Mouse (Mus musculus): ENCODE results near the gene Midn. TPM values are rescaled to one million over a fixed set of nuclear protein-coding genes. Genes with fewer than 3 reads are reported as not detected.
A peak's percentile ranks its signal among the peaks of the same experiment; 100 is the strongest.

Gene Midn
- 3.0 and 3.3 TPM in 2 replicates for polyA plus RNA-seq (2015; fragmentation: Nextera tagmentation; extraction: Ambion mirVana)

- H3K4me3 ChIP-seq (replicated peaks), result peak within 1 kb of the TSS; percentile 91
- H3K9ac ChIP-seq, result peak within 1 kb of the TSS; percentile 90
- peak within 1 kb of the TSS; percentile 98 for H3K27ac ChIP-seq
- H3K4me1 ChIP-seq (replicated peaks), result peaks cover 88% of the 10 kb centered on the region
- no peaks in the 10 kb centered on the region for H3K27me3 ChIP-seq
- H3K4me2 ChIP-seq, result peak within 1 kb of the TSS; percentile 99
- ATAC-seq (ENCODE audit: low read depth), result peak; percentile 33
- DNase-seq, result peak; percentile 70
- H3K9me3 ChIP-seq (replicated peaks), result no peaks in the 10 kb centered on the region
- peaks cover 70% of the 10 kb centered on the region for H3K36me3 ChIP-seq
- under 1% methylated on average over 36 of the region's 42 CpGs for WGBS (ENCODE audit: insufficient replicate concordance)
Observed at GRCm38 (mm10) chr10:80147719-80148601, at the start of gene Midn. Midn (plus strand) TSS chr10:80148272.

DNA sequence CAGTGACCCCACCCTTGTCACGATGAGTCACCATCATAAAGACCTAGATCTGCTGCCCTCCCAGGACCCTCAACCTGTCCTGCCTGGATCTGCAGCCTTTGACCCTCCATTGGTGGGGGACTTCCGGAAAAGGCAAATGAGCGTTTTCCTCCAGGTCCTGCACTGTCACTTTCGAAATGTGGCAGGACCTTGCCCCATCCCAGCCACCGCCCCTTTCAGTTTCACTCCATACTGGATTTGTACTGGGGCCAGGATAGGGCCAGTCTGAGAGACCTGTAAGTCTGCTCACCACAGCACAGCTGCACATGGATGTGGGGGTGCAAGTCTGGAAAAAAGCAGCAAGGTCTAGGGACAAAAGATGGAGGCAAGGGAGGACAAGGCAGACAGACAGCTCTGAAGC is 49.4 kb upstream of the Midn start:
- peak overlapping the region; percentile 88 for H3K27ac ChIP-seq
- H3K4me3 ChIP-seq (replicated peaks), result no peak overlapping the region; the same call in 1 of the 2 replicates
- H3K4me1 ChIP-seq (replicated peaks), result peaks cover 93% of the 10 kb centered on the region
- ATAC-seq (ENCODE audit: low read depth) (no peak), DNase-seq (no peak)
- H3K4me2 ChIP-seq, result peak overlapping the region; percentile 40
- no peaks in the 10 kb centered on the region for H3K9me3 ChIP-seq (replicated peaks)
- H3K27me3 ChIP-seq, result no peaks in the 10 kb centered on the region
- H3K9ac ChIP-seq, result peak overlapping the region; percentile 52
- 61% methylated on average over 5 of the region's 5 CpGs for WGBS (ENCODE audit: insufficient replicate concordance)
- 0 out of 2 replicates have a peak, but pooled peaks cover 9% of the 10 kb centered on the region for H3K36me3 ChIP-seq

DNA sequence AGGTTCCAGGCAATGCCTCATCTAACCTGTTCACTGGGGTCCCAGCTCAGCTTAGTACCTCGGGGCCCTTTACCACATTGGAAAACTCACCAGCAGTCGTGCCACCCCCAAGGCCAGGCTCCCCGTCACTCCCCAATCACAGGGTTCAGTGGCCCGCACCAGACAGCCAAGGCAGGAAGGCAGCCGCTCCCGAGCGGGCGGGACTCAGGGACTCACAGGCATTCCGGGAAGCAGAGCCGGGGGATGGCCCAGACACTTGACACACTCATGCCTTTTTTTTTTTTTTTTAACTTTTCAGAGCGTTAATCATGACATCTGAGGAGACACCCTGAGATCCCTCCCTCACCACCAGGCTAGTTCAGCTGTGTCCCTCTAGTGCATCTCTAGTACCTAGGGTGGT is 47.1 kb upstream of the Midn start:
- ATAC-seq (ENCODE audit: low read depth) (no peak), DNase-seq (no peak)
- peak overlapping the region; percentile 88 for H3K27ac ChIP-seq
- H3K4me1 ChIP-seq (replicated peaks), result peaks cover 93% of the 10 kb centered on the region
- H3K36me3 ChIP-seq, result 0 out of 2 replicates have a peak, but pooled peaks cover 4% of the 10 kb centered on the region
- H3K9me3 ChIP-seq (replicated peaks), result no peaks in the 10 kb centered on the region
- H3K9ac ChIP-seq, result peak overlapping the region; percentile 98
- 46% methylated on average over 11 of the region's 11 CpGs for WGBS (ENCODE audit: insufficient replicate concordance)
- H3K4me3 ChIP-seq (replicated peaks), result peak overlapping the region; percentile 92
- peak overlapping the region; percentile 89 for H3K4me2 ChIP-seq
- H3K27me3 ChIP-seq, result no peaks in the 10 kb centered on the region

GRCm38 (mm10) chr10:80102216-80102915 is 45.7 kb upstream of the Midn start:
- no peaks in the 10 kb centered on the region for H3K27me3 ChIP-seq
- no peaks in the 10 kb centered on the region for H3K9me3 ChIP-seq (replicated peaks)
- H3K4me2 ChIP-seq, result peak overlapping the region; percentile 89
- peak overlapping the region; percentile 92 for H3K4me3 ChIP-seq (replicated peaks)
- H3K4me1 ChIP-seq (replicated peaks), result peaks cover 85% of the 10 kb centered on the region
- H3K27ac ChIP-seq, result peak overlapping the region; percentile 88
- ATAC-seq (ENCODE audit: low read depth) (peak; percentile 76), DNase-seq (peak; percentile 86)
- 0 out of 2 replicates have a peak, but pooled peaks cover 4% of the 10 kb centered on the region for H3K36me3 ChIP-seq
- H3K9ac ChIP-seq, result peak overlapping the region; percentile 98
- WGBS (ENCODE audit: insufficient replicate concordance), result under 1% methylated on average over 48 of the region's 59 CpGs

DNA sequence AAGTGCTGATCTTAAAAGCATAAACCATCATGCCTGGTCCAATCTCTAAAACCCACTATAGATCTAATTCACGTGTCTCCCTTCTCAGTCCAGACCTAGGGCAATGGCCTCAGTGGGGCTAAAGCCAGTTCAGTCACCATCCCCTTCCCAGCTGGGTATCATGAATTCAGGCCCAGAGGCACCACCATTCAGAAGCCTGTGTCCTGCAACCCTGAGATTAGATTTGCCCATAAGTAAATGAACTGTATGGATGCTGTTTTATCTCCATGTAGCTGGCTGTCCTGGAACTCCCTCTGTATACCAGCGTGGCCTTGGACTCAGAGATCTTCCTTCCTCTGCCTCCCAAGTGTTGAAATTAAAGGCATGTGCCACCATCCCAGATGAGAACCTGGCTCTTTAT is 45.0 kb upstream of the Midn start:
- ATAC-seq (ENCODE audit: low read depth) (peak; percentile 69), DNase-seq (peak; percentile 47)
- Histone ChIP-seq H3K4me2 (peak overlapping the region; percentile 89), H3K4me1 (replicated peaks) (peaks cover 84% of the 10 kb centered on the region), H3K27ac (peak overlapping the region; percentile 88), H3K36me3 (0 out of 2 replicates have a peak, but pooled peaks cover 4% of the 10 kb centered on the region), H3K9me3 (replicated peaks) (no peaks in the 10 kb centered on the region), H3K9ac (peak overlapping the region; percentile 98), H3K27me3 (no peaks in the 10 kb centered on the region), H3K4me3 (replicated peaks) (peak overlapping the region; percentile 92)
- WGBS (ENCODE audit: insufficient replicate concordance), result 55% methylated on average over 2 of the region's 2 CpGs

GRCm38 (mm10) chr10:80104181-80104580 is 43.9 kb upstream of the Midn start:
- no peak for DNase-seq
- ATAC-seq (ENCODE audit: low read depth), result no peak
- peaks cover 72% of the 10 kb centered on the region for H3K4me1 ChIP-seq (replicated peaks)
- H3K27ac ChIP-seq, result peak overlapping the region; percentile 88
- H3K27me3 ChIP-seq, result no peaks in the 10 kb centered on the region
- H3K9ac ChIP-seq, result no peak overlapping the region
- 0 out of 2 replicates have a peak, but pooled peaks cover 4% of the 10 kb centered on the region for H3K36me3 ChIP-seq
- H3K9me3 ChIP-seq (replicated peaks), result no peaks in the 10 kb centered on the region
- 71% methylated on average over 3 of the region's 3 CpGs for WGBS (ENCODE audit: insufficient replicate concordance)
- H3K4me3 ChIP-seq (replicated peaks), result no peak overlapping the region
- H3K4me2 ChIP-seq, result no peak overlapping the region

DNA sequence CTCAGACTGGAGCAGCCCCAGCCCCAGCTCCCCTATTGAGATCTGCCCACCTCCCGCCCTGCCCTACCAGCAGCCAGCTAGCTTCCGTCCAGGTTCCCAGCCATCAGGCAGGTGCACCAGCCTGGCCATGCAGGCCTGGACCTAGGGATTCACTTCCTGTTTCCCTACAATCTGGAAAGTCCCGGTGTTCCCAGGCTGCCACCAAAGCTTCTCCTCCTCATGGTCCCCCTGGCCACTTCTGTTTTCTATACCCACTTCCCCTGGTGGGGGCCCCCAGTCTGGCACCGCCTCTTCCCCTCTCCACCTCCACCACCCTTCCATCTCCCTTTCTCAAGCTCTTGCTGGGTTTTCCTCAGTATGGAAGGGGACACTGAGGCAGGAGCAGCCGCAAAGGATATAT is 42.6 kb upstream of the Midn start, which contains the start of gene Sbno2:
Gene Sbno2, minus strand, starts transcription at position 112 of the 400 bp plus-strand sequence.
- peak within 1 kb of the TSS; percentile 8 for H3K4me2 ChIP-seq
- WGBS (ENCODE audit: insufficient replicate concordance), result 65% methylated on average over 5 of the region's 5 CpGs
- H3K4me1 ChIP-seq (replicated peaks), result peaks cover 67% of the 10 kb centered on the region
- peak within 1 kb of the TSS; percentile 88 for H3K27ac ChIP-seq
- no peak for ATAC-seq (ENCODE audit: low read depth)
- DNase-seq, result no peak
- H3K36me3 ChIP-seq, result no peaks in the 10 kb centered on the region
- H3K9ac ChIP-seq, result peak within 1 kb of the TSS; percentile 22
- H3K4me3 ChIP-seq (replicated peaks), result no peak within 1 kb of the TSS
- no peaks in the 10 kb centered on the region for H3K9me3 ChIP-seq (replicated peaks)
- no peaks in the 10 kb centered on the region for H3K27me3 ChIP-seq

GRCm38 (mm10) chr10:80105926-80106325 is 42.1 kb upstream of the Midn start:
- WGBS (ENCODE audit: insufficient replicate concordance), result 60% methylated on average over 5 of the region's 5 CpGs
- H3K9me3 ChIP-seq (replicated peaks), result no peaks in the 10 kb centered on the region
- H3K27ac ChIP-seq, result no peak overlapping the region
- ATAC-seq (ENCODE audit: low read depth), result no peak
- H3K4me3 ChIP-seq (replicated peaks), result no peak overlapping the region
- peaks cover 63% of the 10 kb centered on the region for H3K4me1 ChIP-seq (replicated peaks)
- no peaks in the 10 kb centered on the region for H3K36me3 ChIP-seq
- H3K9ac ChIP-seq, result peak overlapping the region; percentile 17; the same call in 1 of the 2 replicates
- DNase-seq, result no peak
- H3K4me2 ChIP-seq, result peak overlapping the region; percentile 6; the same call in 1 of the 2 replicates
- no peaks in the 10 kb centered on the region for H3K27me3 ChIP-seq

DNA sequence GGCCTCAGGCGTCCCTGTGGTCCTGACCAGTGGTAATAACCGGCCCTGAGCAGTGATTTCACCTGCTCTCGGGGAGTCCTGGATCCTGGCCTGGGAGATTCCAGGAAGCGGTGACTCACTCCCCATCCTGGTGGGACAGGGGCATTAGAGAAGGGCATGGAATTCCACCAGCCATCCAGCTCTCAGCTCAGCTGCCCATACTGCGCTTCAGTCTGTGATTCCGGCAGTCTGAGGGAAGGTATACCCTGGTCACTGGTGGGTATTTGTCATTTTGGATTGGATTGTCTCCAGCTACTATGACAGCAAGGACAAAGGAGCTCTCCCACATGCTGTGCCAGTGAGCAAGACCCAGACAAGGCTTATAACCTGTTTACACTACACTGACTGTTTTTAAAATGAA is 40.4 kb upstream of the Midn start:
- no peak overlapping the region for H3K4me2 ChIP-seq
- no peaks in the 10 kb centered on the region for H3K27me3 ChIP-seq
- no peaks in the 10 kb centered on the region for H3K36me3 ChIP-seq
- ATAC-seq (ENCODE audit: low read depth) (no peak), DNase-seq (no peak)
- no peak overlapping the region for H3K4me3 ChIP-seq (replicated peaks)
- peak overlapping the region; percentile 1; the same call in 1 of the 2 replicates for H3K9ac ChIP-seq
- no peaks in the 10 kb centered on the region for H3K9me3 ChIP-seq (replicated peaks)
- H3K27ac ChIP-seq, result 0 out of 2 replicates have a peak overlapping the region, but pooled peaks have one; percentile 2
- WGBS (ENCODE audit: insufficient replicate concordance), result 76% methylated on average over 6 of the region's 6 CpGs
- H3K4me1 ChIP-seq (replicated peaks), result peaks cover 50% of the 10 kb centered on the region

DNA sequence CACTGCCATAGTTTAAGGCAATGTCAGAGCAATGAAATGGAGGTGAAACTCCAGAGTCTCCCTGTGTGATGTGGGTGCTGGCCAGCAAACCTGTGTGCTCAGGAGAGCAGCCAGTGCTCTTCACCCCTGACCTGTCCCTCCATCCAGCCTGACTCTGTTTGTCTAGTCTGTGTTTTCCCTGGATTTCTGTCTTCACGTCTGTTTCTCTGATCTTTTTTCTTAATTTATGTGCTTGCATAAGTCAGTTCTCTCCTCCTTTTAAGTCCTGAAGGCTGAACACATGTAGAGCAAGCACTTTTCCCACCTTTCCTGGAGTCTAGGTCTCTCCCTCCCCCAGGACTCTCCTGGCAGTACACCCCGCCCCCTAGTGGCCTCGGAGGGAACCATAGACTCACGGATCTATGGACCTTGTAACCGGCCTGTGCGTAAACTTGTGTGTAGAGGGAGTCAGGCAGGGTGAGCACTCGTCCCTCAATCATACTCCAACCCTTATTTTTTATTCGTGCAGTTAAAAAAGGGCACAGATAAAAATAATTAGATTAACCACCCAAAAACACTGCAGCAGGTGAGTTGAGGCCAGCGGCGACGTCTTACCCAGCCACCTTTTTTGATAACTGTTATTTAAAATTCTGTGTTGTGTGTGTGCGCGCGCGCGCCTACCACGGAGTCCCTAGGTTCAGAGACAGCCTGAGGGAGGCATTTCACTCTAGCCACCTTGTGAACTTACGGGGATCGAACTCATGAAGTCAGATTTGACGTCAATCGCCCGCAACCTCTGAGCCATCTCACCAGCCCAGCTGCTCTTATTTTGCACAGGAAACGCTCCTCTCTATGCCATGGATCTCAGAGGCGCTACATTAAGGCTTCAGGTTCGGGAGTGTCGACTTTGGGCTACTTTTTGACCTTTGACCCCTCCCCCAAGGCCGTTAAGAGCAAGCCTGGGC is 33.5 kb upstream of the Midn start:
- 2% methylated on average over 27 of the region's 27 CpGs for WGBS (ENCODE audit: insufficient replicate concordance)
- Histone ChIP-seq H3K9ac (peak overlapping the region; percentile 90), H3K27me3 (no peaks in the 10 kb centered on the region), H3K9me3 (replicated peaks) (no peaks in the 10 kb centered on the region), H3K27ac (peak overlapping the region; percentile 97), H3K36me3 (peaks cover 24% of the 10 kb centered on the region), H3K4me1 (replicated peaks) (peaks cover 49% of the 10 kb centered on the region), H3K4me3 (replicated peaks) (peak overlapping the region; percentile 71), H3K4me2 (peak overlapping the region; percentile 87)
- ATAC-seq (ENCODE audit: low read depth), result peak; percentile 59
- DNase-seq, result peak; percentile 87

Measured in liver, embryonic 13.5 days (tissue).